Mouse (Mus musculus) monocyte, adult 59 days (primary cell): ENCODE measurements around the gene Cnnm1. TPM values are rescaled to one million over a fixed set of nuclear protein-coding genes. Genes with fewer than 3 reads are reported as not detected.

Experiments
- total RNA-seq, 2 experiments: library from RNA; stranded (reverse); gene quantifications; one replicate each; pipeline ENCODE4 v1.2.4; 2023

Gene Cnnm1
- total RNA-seq, result under 1 TPM in 1 of 2 experiments, not detected in 1; 0.30 TPM

DNA sequence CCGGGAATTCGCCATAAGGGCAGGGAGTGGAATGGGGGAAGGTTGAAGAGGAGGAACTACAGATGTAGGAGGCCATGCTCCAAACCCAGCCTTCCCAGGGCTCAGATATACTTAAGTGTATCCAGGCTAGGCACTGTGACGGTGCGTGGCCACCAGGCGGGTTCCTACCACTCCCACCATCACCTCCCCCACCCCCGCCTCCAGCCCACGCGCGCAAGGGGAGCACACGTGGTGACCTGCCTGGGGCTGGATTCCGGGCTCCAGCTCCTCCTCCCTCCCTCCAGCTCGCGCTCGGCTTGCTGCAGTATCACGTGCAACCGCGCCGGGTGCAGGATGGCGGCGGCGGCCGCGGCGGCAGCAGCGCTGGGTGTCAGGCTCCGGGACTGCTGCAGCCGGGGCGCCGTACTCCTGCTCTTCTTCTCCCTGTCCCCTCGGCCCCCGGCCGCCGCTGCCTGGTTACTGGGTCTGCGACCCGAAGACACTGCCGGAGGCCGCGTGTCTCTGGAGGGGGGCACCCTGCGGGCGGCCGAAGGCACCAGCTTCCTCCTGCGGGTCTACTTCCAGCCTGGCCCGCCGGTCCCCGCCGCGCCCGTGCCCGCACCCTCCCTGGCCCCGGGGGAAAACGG is at the start of gene Cnnm1:
Cnnm1 (plus strand) TSS at position 325 of the 626 bp plus-strand sequence.

GRCm38 (mm10) chr19:43524187-43525103 is 84.2 kb downstream of the Cnnm1 start, which contains the start of gene Got1:
Got1 (minus strand) TSS chr19:43524605.

Other genes starting within 250 kb of the Cnnm1 start
- not detected for gene Hpse2, start 52.1 kb upstream of the Cnnm1 start, total RNA-seq
- 10 to 100 TPM; 29.8 to 43.0 TPM for gene Got1, start 84.2 kb downstream of the Cnnm1 start, total RNA-seq
- gene Nkx2-3, start 171.9 kb downstream of the Cnnm1 start, total RNA-seq, result not detected
- 10 to 100 TPM; 77.9 to 86.0 TPM for gene Slc25a28, start 234.4 kb downstream of the Cnnm1 start, total RNA-seq
- 10 to 100 TPM; 36.3 to 39.2 TPM for gene Entpd7, start 249.2 kb downstream of the Cnnm1 start, total RNA-seq